Mouse (Mus musculus) midbrain, embryonic 10.5 days (tissue): ENCODE measurements around the gene Gm11634. TPM values are rescaled to one million over a fixed set of nuclear protein-coding genes. Genes with fewer than 3 reads are reported as not detected.
"Not testable (repeated sequence)": the region's sequence is repeated elsewhere in the genome, so short reads cannot be mapped to it uniquely, and the experiment has no call there.

Experiments used
- DNase-seq: peaks from one replicate; pipeline ENCODE4 v3.0.0-alpha.2; 2017; ENCODE audit warnings: low spot score
- H3K27ac ChIP-seq: fragments of 300-500 bp; sonication (generic); replicated peaks from 2 replicates; pipeline ENCODE4 v1.5.1; 2016; ENCODE audit warnings: mild to moderate bottlenecking
- H3K27me3 ChIP-seq: fragments of 300-500 bp; sonication (generic); 2 replicates; pipeline ENCODE4 v1.6.1; 2016; ENCODE audit warnings: low read depth, mild to moderate bottlenecking; ENCODE audit not compliant: poor library complexity, severe bottlenecking
- H3K36me3 ChIP-seq: fragments of 300-500 bp; sonication (generic); 2 replicates; pipeline ENCODE4 v1.6.1; 2016; ENCODE audit warnings: mild to moderate bottlenecking, moderate library complexity
- H3K4me1 ChIP-seq: fragments of 300-500 bp; sonication (generic); 2 replicates; pipeline ENCODE4 v1.6.1; 2016
- H3K4me3 ChIP-seq: fragments of 300-500 bp; sonication (generic); 2 replicates; pipeline ENCODE4 v1.5.1; 2016; ENCODE audit warnings: mild to moderate bottlenecking, moderate library complexity
- H3K9me3 ChIP-seq: fragments of 300-500 bp; sonication (generic); replicated peaks from 2 replicates; pipeline ENCODE4 v1.6.1; 2016; ENCODE audit warnings: mild to moderate bottlenecking
- WGBS: fragments of 180-500 bp; shearing (Covaris S2); methylation state at CpG from one replicate; pipeline ENCODE4 v1.1.7; 2016; 5-methylcytosine and 5-hydroxymethylcytosine counted together
- polyA plus RNA-seq: library from polyadenylated mRNA; unstranded; fragments of >200 nt; fragmentation: Nextera tagmentation; extraction: Ambion mirVana; gene quantifications from 2 replicates; pipeline ENCODE4 v1.2.1, GENCODE M21; 2016

Gm11634 gene
- polyA plus RNA-seq, 1 experiment from 2014 or later: 0.22 TPM

DNA sequence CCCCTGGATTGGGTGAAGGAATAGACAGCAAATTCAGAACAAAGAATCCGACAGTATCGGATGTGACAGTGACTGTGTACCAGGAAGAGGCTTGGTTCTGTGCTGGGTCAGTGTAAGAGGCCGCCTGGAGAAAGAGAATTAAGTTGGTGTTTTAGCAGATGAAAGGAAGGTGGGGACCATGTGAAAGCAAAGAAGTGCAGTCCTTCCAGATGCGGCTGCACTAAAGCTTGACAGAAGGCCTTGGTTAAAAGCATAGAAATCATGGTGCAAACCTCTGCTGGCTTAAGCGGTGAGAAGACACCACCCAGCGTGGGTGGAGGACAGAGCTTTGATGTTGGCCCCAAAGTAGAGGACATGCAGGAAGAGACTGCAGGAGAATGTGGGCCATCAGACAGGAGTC, 14.5 kb upstream of the Gm11634 start:
- no peak overlapping the region for H3K4me3 ChIP-seq
- H3K9me3 ChIP-seq: no peaks in the 10 kb centered on the region
- 78% methylated on average over 6 of the region's 6 CpGs for WGBS
- no peak overlapping the region for H3K27ac ChIP-seq
- DNase-seq: no peak
- H3K36me3 ChIP-seq: no peaks in the 10 kb centered on the region
- H3K4me1 ChIP-seq: peaks cover 45% of the 10 kb centered on the region
- no peaks in the 10 kb centered on the region for H3K27me3 ChIP-seq

DNA sequence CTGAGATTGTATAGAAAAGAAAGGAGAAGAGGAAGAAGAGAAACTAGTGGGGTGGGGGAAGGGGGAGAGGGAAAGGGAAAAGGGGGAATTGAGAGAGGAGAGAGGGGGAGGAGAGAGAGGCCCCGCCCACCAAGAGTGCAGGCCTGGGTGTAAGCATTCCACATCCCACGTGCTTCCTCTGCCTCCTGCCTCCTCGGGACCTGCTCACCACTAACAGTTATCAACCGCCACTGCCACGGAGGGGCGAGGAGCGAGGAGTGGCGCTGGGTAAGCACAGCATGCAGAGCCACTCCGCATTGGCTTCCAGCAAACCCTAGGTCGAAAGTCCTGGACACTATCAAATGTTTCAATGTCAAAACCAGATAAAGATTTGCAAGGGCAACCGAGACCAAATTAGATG, 11.4 kb upstream of the Gm11634 start:
- H3K27me3 ChIP-seq: no peaks in the 10 kb centered on the region
- WGBS: 44% methylated on average over 11 of the region's 11 CpGs

DNA sequence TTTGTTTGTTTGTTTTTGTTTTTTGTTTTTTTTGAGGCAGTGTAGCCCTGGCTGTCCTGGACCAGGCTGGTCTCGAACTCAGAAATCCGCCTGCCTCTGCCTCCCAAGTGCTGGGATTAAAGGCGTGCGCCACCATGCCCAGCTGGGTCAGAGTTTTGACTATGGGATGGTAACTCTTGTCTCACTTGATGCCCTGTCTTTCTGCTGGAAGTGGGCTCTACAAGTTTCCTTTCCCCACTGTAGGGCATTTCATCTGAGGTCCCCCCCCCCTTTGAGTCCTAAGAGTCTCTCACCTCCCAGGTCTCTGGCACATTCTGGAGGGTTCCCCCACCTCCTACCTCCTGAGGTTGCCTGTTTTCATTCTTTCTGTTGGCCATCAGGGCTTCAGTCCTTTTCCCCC, 8.1 kb upstream of the Gm11634 start:
- peaks cover 11% of the 10 kb centered on the region for H3K4me1 ChIP-seq
- not testable (repeated sequence) for H3K36me3 ChIP-seq, H3K27ac ChIP-seq, H3K4me3 ChIP-seq, H3K9me3 ChIP-seq, H3K27me3 ChIP-seq, DNase-seq
- WGBS: 89% methylated on average over 4 of the region's 4 CpGs

More for the DNA sequence above, 11.4 kb upstream of the Gm11634 start:
- no peak for DNase-seq
- Histone ChIP-seq H3K9me3 (no peaks in the 10 kb centered on the region), H3K4me1 (peaks cover 25% of the 10 kb centered on the region), H3K36me3 (no peaks in the 10 kb centered on the region), H3K27ac (no peak overlapping the region), H3K4me3 (no peak overlapping the region)

DNA sequence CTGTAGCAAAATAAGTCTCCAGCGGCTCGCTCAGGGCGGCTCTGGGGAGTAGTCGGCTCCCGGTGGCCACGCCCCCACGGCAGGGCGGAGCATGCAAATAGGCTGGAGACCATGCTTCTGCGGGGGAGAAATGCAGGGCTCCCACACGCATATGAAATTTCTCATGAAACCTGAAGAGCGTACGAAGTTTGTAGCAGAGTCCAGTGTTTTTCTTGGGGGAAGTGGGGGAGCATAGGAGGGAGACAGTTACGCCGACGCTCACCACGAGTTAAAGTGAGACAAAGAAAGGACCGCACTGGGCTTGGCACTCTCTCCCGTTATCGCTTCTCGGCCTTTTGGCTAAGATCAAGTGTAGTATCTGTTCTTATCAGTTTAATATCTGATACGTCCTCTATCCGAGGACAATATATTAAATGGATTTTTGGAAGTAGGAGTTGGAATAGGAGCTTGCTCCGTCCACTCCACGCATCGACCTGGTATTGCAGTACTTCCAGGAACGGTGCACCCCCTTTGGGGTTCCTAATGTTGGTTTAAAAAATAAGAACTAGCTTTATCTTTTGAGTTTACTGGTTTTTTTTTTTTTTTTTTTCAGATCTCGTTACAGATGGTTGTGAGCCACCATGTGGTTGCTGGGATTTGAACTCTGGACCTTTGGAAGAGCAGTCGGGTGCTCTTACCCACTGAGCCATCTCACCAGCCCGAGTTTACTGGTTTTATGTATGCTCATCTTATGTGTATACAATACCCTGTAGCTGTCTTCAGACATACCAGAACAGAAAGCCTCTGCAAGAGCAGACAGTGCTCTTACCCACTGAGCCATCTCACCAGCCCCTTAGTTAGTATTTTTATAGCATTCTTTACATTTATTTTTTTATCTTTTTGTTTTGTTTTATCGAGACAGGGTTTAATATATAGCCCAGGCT, 5.7 kb upstream of the Gm11634 start:
- peak; percentile 83 for DNase-seq
- 2% methylated on average over 30 of the region's 30 CpGs for WGBS
- H3K4me1 ChIP-seq, H3K9me3 ChIP-seq, H3K27me3 ChIP-seq, H3K36me3 ChIP-seq: not testable (repeated sequence)
- Histone ChIP-seq H3K27ac (peak overlapping the region; percentile 84), H3K4me3 (peak overlapping the region; percentile 43)

DNA sequence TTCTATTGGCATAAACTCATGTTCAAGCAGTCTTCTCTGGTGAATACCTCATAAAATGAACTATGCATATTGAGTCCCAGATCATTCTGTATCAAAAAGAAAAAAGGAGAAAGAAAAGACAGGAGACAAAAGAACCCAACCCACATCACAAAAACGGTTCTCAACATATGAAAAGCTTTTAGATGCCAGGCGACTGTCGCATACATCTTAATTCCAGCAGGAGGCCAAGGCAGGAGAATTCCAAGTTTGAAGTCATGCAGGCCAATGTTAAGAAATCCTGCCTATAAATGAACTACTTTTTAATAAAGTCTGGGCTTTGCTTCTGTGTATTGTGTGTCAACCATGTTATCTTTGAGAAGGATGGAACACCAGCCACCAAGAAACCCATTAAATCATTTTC, 5.1 kb upstream of the Gm11634 start:
- Histone ChIP-seq H3K4me3 (peak overlapping the region; percentile 43), H3K36me3 (no peaks in the 10 kb centered on the region), H3K9me3 (no peaks in the 10 kb centered on the region), H3K4me1 (peaks cover 5% of the 10 kb centered on the region; the same call in 1 of the 2 replicates), H3K27me3 (0 out of 2 replicates have a peak, but pooled peaks cover 6% of the 10 kb centered on the region), H3K27ac (peak overlapping the region; percentile 84)
- WGBS: 3% methylated on average over 3 of the region's 3 CpGs
- no peak for DNase-seq

DNA sequence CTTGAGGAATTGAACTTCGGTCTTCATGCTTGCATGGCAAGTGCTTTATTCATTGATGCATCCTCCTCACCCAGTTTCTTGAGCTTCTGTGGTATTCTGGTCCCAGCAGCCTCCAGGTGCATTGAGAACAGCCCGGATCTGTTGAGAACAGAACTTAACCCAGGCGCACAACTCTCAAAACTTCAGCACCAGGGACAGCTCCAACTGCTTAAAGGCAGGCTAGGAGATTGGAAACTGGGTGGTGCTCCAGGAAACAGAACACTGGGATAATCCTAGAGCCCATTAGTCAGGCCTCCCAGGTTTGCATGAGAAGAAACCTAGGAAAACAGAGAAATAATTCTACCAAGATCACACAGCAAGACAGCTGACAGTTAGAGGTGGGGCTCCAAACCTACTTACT, 3.4 kb upstream of the Gm11634 start:
- peak; percentile 57 for DNase-seq
- Histone ChIP-seq H3K4me3 (no peak overlapping the region), H3K36me3 (no peaks in the 10 kb centered on the region), H3K4me1 (peaks cover 5% of the 10 kb centered on the region; the same call in 1 of the 2 replicates), H3K9me3 (no peaks in the 10 kb centered on the region), H3K27me3 (0 out of 2 replicates have a peak, but pooled peaks cover 6% of the 10 kb centered on the region), H3K27ac (no peak overlapping the region)
- 11% methylated on average over 3 of the region's 3 CpGs for WGBS

DNA sequence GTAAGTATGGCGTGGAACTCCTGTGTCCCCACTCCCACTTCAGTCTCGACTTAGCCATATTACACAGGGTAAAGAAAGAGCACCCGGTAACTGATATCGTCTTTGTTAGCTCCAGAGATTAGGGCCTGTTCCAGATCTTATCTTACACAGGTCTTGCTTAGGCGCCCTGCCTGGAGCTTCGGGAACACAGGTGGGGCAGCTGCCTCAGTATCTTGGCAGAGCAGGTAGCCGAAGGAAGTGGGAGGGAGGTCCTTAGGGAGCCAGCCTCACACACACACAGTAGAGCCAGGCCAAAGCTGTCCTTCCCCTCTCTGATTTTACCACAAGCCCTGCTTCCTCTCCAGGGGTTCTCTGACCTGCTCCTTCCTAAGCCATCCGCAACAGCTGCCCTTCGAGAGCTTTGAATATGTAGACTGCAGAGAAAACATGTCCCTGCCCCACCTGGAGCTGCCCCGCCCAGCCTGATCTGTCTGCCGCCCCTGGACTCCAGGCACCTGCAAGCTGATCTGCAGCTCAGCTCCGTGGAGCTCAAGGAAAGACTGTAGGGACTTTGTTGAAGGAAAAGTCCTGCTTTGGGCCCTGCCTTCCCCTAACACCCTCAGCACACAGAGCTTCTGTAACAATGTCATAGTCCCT, 8.9 kb downstream of the Gm11634 start:
- Histone ChIP-seq H3K27me3 (no peaks in the 10 kb centered on the region), H3K4me3 (no peak overlapping the region), H3K36me3 (peaks cover 5% of the 10 kb centered on the region; the same call in 1 of the 2 replicates), H3K4me1 (no peaks in the 10 kb centered on the region), H3K27ac (no peak overlapping the region), H3K9me3 (no peaks in the 10 kb centered on the region)
- no peak for DNase-seq
- WGBS: 80% methylated on average over 12 of the region's 12 CpGs

DNA sequence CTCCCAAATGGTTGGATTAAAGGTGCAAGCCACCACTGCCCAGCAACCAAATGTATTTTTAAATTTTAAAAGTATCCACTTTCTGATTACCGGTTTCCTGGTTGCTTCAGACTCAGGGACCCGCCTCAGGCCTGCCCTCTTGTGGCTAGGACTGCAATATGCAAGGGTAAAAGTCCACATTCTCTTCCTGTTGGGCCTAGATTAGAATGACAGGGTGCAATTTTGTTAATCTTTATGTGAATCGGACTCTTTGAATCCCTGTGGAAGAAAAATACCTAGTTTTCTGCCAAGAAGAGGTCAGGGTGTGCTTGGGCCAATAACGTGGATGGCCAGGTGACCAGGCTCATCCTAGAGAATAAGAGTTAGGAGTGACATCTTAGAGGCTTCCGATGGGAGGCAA, 9.6 kb downstream of the Gm11634 start:
- H3K36me3 ChIP-seq: peaks cover 5% of the 10 kb centered on the region; the same call in 1 of the 2 replicates
- WGBS: 33% methylated on average over 5 of the region's 5 CpGs
- no peak overlapping the region for H3K4me3 ChIP-seq
- H3K4me1 ChIP-seq: no peaks in the 10 kb centered on the region
- no peaks in the 10 kb centered on the region for H3K9me3 ChIP-seq
- H3K27me3 ChIP-seq: no peaks in the 10 kb centered on the region
- DNase-seq: peak; percentile 53
- no peak overlapping the region for H3K27ac ChIP-seq

DNA sequence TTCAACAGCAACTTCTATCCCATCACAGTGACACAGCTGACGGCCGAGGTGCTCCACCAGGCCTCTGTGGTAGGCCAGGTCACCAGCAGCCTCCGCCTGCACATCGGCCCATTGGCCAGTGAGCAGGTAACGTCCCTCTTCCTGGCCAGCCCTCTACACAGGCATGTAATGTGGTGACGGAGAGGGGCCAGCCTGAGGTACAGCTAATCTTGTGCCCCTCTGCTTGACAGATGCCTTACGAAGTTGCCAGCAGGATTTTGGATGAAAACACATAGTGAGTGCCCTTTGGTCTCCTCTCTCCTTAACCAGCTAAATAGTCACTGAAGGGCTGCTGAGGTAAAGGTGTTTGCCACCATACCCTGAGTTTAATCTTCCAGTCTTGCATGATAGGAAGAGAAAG, 10.2 kb downstream of the Gm11634 start:
- Histone ChIP-seq H3K4me3 (no peak overlapping the region), H3K4me1 (no peaks in the 10 kb centered on the region), H3K27me3 (no peaks in the 10 kb centered on the region), H3K36me3 (peaks cover 5% of the 10 kb centered on the region; the same call in 1 of the 2 replicates), H3K9me3 (no peaks in the 10 kb centered on the region), H3K27ac (no peak overlapping the region)
- DNase-seq: no peak
- WGBS: 92% methylated on average over 7 of the region's 7 CpGs

DNA sequence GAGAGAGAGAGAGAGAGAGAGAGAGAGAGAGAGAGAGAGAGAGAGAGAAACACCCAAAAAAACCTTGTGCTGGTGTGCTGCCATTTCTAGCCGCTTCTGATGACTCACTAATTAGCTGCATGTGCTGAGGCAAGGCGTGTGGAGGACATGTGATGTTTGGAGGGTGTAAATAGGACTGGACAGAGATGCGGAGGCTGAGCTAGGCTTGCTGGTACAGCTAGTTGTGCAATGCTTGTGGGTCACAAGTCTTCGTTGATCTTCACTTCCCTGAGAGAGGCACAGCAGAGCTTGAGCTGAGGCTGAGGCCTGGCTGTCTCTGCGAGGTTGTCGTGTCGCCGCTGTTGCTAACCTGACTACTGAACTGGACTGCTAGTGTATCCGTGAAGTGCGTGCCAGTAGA, 11.4 kb downstream of the Gm11634 start:
- no peak for DNase-seq
- Histone ChIP-seq H3K36me3 (peaks cover 5% of the 10 kb centered on the region; the same call in 1 of the 2 replicates), H3K27me3 (no peaks in the 10 kb centered on the region), H3K4me3 (no peak overlapping the region), H3K9me3 (no peaks in the 10 kb centered on the region), H3K4me1 (no peaks in the 10 kb centered on the region), H3K27ac (no peak overlapping the region)
- WGBS: 90% methylated on average over 10 of the region's 10 CpGs

DNA sequence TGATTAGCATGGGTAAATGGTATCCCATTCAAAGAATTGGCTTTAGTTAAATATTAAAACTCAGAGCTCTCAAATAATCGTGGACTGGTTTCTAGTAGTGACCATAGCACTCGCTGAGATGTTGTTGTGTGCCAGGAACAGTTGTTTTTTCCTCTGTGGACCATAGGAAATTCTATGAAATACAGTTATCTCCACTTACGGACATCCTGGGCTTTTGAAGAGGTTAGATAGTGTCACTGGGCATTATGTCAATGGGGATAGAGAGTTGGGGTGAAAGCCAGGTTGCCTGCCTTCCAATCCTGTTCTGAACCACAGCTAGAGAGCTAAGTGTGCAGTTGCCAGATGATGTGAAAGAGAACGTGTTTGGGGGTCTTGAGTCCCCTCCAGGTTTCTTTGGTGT, 13.3 kb downstream of the Gm11634 start:
- H3K9me3 ChIP-seq: no peaks in the 10 kb centered on the region
- WGBS: 81% methylated on average over 4 of the region's 4 CpGs
- DNase-seq: no peak
- H3K27ac ChIP-seq: no peak overlapping the region
- H3K4me3 ChIP-seq: no peak overlapping the region
- H3K36me3 ChIP-seq: peaks cover 6% of the 10 kb centered on the region
- no peaks in the 10 kb centered on the region for H3K27me3 ChIP-seq
- peaks cover 10% of the 10 kb centered on the region for H3K4me1 ChIP-seq

DNA sequence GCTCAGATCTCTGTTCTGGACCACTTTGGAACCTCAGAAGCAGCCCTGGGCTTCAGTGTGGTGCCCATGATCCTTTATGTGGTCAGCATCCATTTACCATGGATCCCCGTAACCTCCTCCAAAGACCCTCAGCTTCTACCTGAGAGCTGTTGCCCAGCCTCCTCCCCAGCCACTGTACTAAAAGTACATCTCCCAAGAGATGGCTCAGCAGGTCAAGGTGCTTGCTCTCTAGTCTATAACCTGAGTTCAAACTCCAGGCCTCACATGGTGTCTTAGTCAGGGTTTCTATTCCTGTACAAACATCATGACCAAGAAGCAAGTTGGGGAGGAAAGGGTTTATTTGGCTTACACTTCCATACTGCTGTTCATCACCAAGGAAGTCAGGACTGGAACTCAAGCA, 14.0 kb downstream of the Gm11634 start:
- H3K27me3 ChIP-seq, DNase-seq, H3K9me3 ChIP-seq, H3K4me3 ChIP-seq, H3K27ac ChIP-seq: not testable (repeated sequence)
- peaks cover 10% of the 10 kb centered on the region for H3K4me1 ChIP-seq
- WGBS: 97% methylated on average over 1 of the region's 1 CpGs
- peaks cover 14% of the 10 kb centered on the region for H3K36me3 ChIP-seq

DNA sequence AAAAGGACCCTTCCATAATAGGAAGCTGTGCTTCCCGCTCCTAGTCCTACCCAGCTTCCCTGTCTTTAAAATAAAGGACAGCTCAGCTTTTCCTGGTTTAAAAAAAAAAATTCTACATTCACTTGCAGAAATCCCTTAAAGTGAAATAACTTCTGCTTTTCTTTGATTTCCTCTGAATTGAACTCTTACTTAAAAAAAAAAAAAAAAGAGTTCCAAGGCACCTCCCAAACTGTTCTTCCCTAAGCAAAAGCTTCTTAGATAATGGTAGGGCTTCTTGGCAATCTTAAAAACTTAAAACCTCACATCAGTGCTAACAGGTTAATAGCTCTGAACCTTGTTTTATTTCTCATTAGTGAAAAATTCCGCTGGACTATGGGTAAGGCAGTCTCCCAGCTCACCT, 15.9 kb downstream of the Gm11634 start:
- Histone ChIP-seq H3K4me1 (peaks cover 10% of the 10 kb centered on the region), H3K27ac (no peak overlapping the region), H3K27me3 (no peaks in the 10 kb centered on the region), H3K4me3 (no peak overlapping the region), H3K36me3 (peaks cover 32% of the 10 kb centered on the region), H3K9me3 (no peaks in the 10 kb centered on the region)
- 90% methylated on average over 2 of the region's 2 CpGs for WGBS
- no peak for DNase-seq
